Mouse (Mus musculus) left cerebral cortex, adult 11 months (tissue): ENCODE measurements around the gene Ints5.

Experiments used
- DNase-seq: peaks from one replicate; pipeline ENCODE4 v3.0.0; 2022; ENCODE audit warnings: low spot score

The Ints5 gene

DNA sequence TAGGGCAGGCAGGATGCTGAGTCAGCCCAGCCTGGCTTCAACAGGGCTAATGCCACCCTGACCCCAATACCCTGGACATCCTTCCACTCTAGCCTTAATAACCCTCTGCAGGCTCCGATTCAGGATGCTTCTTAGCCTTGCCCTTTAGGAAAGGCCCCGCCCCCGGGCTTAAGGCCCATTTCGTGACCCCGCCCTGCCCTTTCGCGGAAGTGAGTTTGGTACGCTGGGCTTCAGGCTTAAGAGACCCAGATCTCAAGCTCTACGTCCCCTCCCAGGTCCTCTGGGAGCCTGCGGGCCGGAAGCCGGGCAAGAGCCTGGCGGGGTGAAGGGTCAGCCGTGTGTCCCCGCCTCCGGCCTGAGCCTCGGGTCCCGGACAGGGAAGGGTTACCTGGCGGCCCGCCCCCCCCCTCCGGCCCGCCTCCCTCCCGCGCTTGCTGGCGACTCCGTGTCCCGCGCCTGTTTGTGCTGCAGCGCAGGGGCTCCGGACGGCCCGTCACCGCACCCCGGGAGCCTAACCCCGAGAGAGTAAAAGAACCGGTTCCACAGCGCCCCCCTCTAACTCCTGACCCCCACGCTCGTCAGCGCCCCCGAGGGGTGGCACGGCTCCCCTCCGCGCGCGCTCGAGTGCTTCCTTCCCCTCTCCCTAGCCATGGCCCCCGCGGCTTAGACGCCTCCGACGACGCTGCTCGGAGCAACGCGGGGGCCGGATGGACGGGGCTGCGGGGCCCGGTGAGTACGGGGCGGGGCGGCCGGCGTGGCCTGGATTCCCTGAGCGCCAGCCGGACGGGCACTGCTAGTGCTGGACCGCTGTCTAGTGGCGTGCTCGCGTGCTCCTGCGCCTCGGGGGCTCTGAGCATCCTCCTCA is 36.7 kb downstream of the Ints5 start, which contains the start of the genes Rom1 and Eml3:
Rom1 (minus strand) TSS at position 133 of the 865 bp plus-strand sequence.
Eml3 (plus strand) TSS at position 329 of the 865 bp plus-strand sequence.
- no peak for DNase-seq

DNA sequence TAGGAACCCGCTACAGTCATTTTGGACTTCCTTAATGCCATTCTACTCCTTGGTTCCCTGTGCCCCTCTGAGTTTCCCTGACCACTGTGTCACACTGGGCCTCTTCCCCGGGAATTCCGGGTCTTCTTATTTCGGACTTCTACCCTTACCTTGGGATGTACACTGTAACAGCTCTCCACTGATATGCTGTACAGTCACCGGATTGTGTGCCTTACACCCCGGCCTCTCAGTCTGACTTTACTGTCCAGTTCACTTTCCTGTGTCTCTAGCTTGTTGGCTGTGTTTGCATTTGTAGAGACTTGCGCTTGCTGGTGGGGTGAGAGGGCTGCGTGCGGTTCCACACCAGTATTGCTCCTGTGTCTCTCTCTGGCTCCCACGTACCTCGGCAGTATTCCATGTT is 37.3 kb downstream of the Ints5 start:
- DNase-seq, result no peak

DNA sequence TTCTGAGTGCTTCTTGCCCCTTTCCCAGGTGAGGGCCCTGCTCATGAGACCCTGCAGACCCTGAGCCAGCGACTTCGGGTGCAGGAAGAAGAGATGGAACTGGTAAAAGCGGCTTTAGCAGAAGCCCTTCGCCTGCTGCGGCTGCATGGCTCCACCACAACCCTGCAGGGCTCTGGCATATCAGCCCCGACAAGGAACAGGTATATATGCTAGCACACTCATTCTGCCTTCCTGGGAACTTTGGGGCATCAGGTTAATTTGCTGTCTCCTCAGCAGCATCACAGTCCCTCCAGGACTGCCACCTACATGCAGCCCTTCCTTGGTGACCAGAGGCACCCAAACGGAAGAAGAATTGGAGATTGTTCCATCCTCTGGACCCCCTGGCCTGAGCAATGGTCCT is 38.0 kb downstream of the Ints5 start:
- DNase-seq, result no peak

DNA sequence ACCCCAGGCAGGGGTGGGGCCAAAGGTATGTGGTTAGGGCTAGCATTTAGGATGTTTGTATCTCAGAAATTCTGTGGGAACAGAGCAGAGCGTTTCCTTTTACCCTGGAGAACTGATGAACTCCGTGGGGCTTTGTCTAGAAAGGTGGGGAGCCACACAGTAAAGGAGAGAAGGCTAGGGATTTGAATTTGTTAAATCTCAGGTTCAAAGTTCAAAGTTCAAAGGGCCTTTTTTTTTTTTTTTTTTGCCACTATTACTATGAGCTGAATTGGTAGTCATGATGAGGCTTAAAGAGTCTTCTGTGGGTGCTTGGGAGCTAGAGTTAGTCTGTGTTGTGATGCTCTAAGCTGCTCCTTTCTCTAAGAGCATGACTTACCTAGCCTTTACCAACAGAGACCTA is 43.9 kb downstream of the Ints5 start:
- no peak for DNase-seq

DNA sequence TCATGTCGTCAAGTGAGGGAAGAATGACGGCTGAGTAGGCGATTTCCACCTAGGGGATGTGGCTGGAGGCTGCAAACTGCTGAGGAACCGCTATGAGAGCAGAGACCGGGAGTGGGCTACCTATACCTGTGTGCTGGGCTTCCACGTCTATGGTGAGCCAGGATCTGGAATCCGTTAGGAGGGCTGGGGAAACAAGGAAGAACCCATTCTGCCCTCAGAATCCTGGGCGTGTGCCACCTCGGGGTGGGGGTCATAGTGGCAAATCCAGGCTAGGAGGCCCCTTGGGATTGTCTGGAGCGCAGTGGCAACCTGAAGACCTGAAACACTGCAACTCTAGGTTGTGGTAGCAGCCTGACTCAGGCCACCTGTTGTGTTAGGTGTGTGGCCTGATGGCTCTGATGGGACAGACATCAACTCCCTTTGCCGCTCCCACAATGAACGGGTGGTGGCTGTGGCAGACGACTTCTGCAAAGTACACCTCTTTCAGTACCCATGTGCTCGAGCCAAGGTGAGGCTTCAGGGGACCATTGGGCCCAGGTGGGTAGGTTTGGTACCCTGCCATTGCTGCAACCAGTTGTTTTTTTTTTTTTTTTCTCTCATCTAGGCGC is 47.8 kb downstream of the Ints5 start:
- DNase-seq, result no peak

DNA sequence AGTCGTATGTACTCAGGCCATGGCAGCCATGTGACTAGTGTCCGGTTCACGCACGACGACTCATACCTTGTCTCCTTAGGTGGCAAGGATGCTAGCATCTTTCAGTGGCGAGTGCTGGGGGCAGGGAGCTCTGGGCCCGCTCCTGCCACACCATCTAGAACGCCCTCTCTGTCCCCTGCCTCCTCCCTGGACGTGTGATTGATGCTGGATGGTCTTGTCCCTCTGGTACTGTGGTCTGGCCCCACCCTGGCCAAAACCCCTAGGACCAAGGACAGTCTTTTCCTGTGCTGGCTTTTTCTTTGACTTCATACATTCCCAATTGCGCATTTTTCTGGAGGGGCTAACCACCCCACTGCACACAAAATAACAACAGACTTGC is 48.3 kb downstream of the Ints5 start:
- DNase-seq, result no peak

DNA sequence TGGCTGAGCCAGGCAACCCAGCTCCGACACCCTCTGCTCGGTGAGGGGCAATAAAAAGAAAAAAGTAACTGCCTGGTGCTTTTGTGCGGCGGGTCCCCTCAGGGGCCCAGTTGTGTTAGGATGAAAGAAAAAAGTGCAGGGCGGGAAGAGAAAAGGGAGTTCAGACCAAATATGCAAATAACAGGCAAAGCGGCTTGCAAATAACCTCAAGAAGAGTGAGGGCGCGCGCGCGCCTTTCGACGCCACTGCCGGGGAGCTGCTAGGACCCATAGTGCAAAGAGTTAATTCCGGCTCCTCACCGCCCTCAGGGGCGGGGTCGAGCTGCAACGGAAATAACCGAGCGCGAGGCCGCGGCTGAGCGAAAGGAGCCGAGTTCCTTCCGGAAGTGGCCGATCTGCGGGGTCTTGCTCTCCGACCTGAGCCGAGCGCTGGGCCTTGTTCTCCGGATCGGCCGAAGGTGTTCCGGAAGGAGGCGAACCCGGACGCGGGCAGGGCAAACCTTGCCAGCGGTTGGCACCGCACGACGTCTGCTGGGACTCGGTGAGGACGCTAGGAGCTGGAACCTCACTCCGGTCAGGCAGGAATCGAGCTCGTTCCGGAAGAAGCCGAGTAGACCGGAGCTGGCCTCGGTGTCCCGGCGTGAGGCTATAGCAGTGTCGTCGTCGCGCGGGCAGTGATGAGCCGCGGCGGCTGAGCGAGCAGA is 48.9 kb downstream of the Ints5 start, which contains the start of gene Mta2:
Mta2 (plus strand) TSS at position 361 of the 703 bp plus-strand sequence.
- peak; percentile 88 for DNase-seq

DNA sequence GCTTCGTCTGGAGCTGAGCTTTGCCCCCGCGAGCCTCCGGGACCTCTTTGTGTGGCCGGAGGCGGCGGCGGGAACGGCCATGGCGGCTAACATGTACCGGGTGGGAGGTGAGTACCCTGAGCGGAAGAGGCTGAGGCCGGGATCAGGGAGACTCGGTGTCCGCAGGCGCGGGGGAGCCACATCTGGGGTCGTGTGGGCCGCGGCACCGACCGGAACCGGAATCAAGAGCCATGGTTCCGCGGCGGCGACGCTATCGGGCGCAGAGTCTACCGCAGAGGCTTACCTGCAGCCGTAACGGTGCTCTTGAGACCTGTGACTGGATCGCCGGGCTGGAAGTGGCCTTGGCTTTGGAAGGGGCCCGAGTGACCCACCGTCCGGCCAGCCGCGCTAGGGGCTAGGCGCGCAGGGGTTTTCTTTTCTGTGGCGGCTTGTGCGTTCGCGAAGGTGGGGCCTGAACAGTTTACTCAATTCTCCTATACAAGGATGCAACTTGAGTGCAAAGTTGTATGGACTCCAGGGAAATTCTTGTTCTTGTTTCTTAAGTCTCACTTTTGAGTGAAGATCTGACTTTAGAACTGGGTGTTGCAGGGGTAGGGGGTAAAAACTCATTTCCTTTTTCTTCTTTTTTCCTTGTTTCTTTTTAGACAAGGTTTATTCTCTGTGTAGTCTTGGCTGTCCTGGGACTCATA is 49.6 kb downstream of the Ints5 start:
- DNase-seq, result no peak

DNA sequence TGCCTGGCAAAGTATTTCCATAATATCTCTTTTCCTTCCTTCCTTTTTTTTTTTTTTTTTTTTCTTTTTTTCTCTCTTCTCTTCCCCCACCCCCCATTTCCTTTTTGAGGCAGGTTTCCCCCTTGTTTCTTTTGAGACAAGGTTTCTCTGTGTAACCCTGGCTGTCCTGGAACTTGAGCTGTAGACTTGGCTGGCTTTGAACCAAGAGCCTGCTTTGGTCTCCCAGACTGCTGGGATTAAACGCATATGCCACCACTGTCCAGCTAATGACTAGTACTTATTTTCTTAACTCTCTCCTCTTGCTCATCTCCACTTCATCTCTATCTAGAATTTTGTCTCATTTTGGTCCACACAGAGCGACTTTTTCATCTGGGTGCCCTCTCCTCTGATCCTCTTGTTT is 50.2 kb downstream of the Ints5 start:
- no peak for DNase-seq

DNA sequence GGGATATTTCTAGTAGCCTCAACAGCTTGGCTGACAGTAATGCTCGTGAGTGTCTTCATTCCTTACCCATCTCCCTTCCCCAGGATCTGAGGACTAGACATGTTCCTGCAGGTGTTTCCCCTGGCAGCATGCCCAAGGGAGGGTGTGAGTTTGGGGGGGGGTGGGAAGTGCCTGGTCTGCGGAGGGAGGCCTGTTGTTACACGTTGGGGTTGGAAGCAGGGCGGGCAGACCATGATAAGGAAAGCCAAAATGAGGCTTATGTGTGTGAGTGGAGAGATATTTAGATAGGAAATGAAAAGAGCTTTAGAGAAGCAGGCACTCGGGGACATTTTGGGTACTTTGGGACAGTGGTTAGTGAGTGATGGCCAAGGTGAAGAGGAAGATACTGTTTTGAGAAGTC is 51.3 kb downstream of the Ints5 start:
- DNase-seq, result no peak

DNA sequence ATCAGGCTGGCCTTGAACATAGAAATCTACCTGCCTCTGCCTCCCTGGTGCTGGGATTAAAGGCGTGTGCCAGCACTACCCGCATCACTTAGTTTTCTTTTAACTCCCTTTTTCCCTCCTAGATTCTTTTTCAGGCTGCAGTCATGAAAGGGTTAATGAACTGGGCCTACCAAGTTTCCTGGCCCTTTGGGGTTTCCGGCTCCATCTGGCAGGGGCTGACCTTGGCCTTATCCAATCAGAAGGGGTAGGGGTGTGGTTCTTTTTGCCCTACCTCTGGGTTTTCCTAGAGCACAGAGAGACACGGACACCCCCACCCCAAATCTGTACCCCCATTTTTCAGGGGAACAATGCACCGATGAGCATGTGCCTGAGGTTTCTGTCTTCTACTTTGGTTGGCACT is 51.9 kb downstream of the Ints5 start:
- no peak for DNase-seq

DNA sequence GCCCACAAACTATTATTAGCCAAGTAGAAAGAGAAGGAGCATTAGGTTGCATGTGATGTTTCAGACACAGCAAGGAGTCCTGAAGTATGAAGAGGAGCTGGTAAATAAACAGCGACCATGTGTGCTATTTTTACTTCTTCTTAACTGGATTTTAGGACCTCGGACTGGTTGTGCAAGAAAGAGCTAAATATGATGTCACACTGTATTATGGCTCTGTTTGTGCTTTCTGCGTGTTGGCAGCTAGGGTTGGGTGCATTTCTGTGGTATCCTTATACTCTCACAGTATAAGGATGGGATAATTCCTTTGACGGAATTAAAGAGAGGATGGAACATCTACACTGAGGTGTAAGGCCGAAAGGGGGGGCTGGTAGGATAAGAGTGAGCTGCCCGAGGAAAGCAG is 52.4 kb downstream of the Ints5 start:
- no peak for DNase-seq

DNA sequence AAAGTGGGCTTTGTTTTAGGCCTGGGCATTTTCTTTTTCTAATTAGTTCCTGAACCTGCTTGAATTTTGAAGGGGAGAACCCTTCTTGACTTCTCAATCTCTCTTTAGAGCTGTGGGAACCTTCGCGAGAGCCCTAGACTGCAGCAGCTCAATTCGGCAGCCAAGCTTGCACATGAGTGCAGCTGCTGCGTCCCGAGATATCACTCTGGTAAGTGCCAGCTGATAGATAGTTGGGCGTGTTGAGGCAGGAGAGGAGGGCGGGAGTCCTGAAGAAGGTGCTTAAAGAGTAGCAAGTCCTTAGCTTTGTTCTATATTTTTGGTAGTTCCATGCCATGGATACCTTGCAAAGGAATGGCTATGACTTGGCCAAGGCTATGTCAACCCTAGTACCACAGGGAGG is 54.1 kb downstream of the Ints5 start:
- DNase-seq, result no peak
